Mouse (Mus musculus) lung, embryonic 15.5 days (tissue): ENCODE measurements at regions not wholly inside any gene's neighbourhood (a gene's known extent, or its start where the extent isn't known, plus 50 kb on each side); places are given as distances from the start of the nearest gene placed in this dataset.

Source experiments
- ATAC-seq: fragments of 200-750 bp; cut with Nextera tagmentation; 2 replicates; pipeline ENCODE4 v1.8.0; 2017; ENCODE audit warnings: moderate number of reproducible peaks, borderline replicate concordance; ENCODE audit not compliant: low FRiP score, low TSS enrichment; ENCODE audit errors: extremely low read depth
- H3K27ac ChIP-seq: fragments of 300-500 bp; sonication (generic); 2 replicates; pipeline ENCODE4 v1.5.1; 2015; ENCODE audit warnings: moderate library complexity, mild to moderate bottlenecking, inconsistent platforms
- H3K27me3 ChIP-seq: fragments of 300-500 bp; sonication (generic); 2 replicates; pipeline ENCODE4 v1.6.1; 2015; ENCODE audit warnings: inconsistent platforms
- H3K36me3 ChIP-seq: fragments of 300-500 bp; sonication (generic); 2 replicates; pipeline ENCODE4 v1.6.1; 2015; ENCODE audit warnings: inconsistent platforms
- H3K4me1 ChIP-seq: fragments of 300-500 bp; sonication (generic); 2 replicates; pipeline ENCODE4 v1.6.1; 2015; ENCODE audit warnings: inconsistent platforms
- H3K4me2 ChIP-seq: fragments of 300-500 bp; sonication (generic); 2 replicates; pipeline ENCODE4 v1.6.1; 2015; ENCODE audit warnings: inconsistent platforms, mild to moderate bottlenecking, moderate library complexity
- H3K4me3 ChIP-seq: fragments of 300-500 bp; sonication (generic); 2 replicates; pipeline ENCODE4 v1.5.1; 2015; ENCODE audit warnings: mild to moderate bottlenecking, inconsistent platforms
- H3K9ac ChIP-seq: fragments of 300-500 bp; sonication (generic); 2 replicates; pipeline ENCODE4 v1.6.1; 2015; ENCODE audit warnings: inconsistent platforms
- H3K9me3 ChIP-seq: fragments of 300-500 bp; sonication (generic); 2 replicates; pipeline ENCODE4 v1.6.1; 2016; ENCODE audit warnings: inconsistent platforms
- WGBS: fragments of 180-500 bp; shearing (Covaris S2); methylation state at CpG from one replicate; pipeline ENCODE4 v1.1.7; 2015; 5-methylcytosine and 5-hydroxymethylcytosine counted together

- Histone ChIP-seq H3K4me1 (no peaks in the 10 kb centered on the region), H3K9ac (no peak overlapping the region), H3K4me3 (no peak overlapping the region), H3K27me3 (no peaks in the 10 kb centered on the region), H3K36me3 (no peaks in the 10 kb centered on the region), H3K4me2 (no peak overlapping the region), H3K27ac (no peak overlapping the region), H3K9me3 (no peaks in the 10 kb centered on the region)
- no peak for ATAC-seq
- 74% methylated on average over 2 of the region's 2 CpGs for whole genome bisulfite sequencing
Measured at GRCm38 (mm10) chr3:154440899-154441298, 110.4 kb upstream of the Lhx8 start.

- ATAC-seq = no peak
- no peaks in the 10 kb centered on the region for H3K27me3 ChIP-seq
- no peaks in the 10 kb centered on the region for H3K36me3 ChIP-seq
- WGBS = 87% methylated on average over 7 of the region's 7 CpGs
- H3K9me3 ChIP-seq = no peaks in the 10 kb centered on the region
- H3K4me1 ChIP-seq = no peaks in the 10 kb centered on the region
- H3K4me3 ChIP-seq = no peak overlapping the region
- H3K4me2 ChIP-seq = no peak overlapping the region
- no peak overlapping the region for H3K9ac ChIP-seq
- H3K27ac ChIP-seq = no peak overlapping the region
Measured at GRCm38 (mm10) chr3:154430856-154431255, 100.4 kb upstream of the Lhx8 start.

DNA sequence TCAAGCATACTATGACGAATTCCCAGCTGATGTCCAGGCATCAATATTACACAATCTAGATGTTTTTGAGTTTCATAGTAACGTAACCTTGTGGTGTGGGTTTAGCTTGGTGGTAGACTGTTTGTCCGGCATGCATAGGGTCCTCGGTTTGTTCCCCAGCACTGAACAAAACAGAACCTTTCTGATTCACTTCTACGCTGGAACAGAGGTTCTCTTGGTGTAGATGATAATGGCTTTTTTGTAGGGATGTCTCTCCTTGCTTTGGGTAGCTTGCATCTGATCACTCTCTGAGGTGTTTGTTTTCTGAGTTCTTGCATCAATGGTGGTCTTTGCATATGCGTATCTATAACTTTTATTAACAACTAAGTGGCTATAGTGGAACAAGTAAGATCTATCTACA lies 99.2 kb upstream of the Lhx8 start:
- Histone ChIP-seq H3K27ac (no peak overlapping the region), H3K4me3 (no peak overlapping the region), H3K27me3 (no peaks in the 10 kb centered on the region), H3K9me3 (no peaks in the 10 kb centered on the region), H3K4me2 (no peak overlapping the region), H3K9ac (no peak overlapping the region), H3K36me3 (no peaks in the 10 kb centered on the region), H3K4me1 (no peaks in the 10 kb centered on the region)
- ATAC-seq = no peak
- 88% methylated on average over 6 of the region's 6 CpGs for WGBS

DNA sequence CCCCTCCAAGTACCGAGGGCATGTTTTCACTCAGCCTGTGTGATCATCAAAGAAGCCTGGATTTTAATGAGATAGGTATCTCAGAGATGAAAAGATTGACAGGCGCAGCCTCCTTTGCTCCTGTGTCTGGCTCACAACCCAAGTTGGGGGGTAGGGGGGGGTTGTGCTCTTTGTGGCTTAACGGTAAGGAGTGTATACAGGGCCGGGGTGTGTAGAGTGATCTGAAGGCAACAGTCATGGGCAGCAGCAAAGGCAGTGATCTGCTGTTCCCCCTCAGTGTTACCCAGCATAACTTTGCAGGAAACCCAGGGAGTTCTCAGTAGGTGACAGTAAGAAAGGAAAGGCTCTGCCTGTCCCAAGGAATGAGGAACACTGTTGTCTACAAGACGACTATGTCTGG lies 94.1 kb upstream of the Lhx8 start:
- no peaks in the 10 kb centered on the region for H3K36me3 ChIP-seq
- ATAC-seq = no peak
- 72% methylated on average over 5 of the region's 5 CpGs for WGBS

DNA sequence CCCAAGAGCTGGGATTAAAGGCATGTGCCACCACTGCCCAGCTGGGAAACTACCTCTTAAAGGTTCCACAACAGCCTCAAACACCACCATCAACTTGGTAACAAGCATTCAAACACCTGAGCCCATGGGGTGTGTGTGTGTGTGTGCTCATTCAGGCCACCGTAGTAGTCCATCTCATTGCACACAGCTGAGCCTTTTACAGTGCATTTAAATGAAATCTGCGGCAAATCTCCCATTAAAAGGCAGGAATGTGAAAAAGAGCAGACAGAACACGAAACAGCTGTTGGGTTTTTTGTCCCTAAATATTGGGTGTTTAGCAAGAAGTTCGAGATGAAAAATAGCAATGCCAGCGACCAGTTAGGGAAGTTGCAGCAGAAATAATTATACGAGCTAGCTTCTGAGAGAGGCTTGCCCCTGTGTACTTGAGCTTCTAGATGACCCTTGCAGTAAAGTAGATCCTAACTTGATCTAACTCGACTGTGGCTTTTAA lies 91.0 kb upstream of the Lhx8 start:
- 63% methylated on average over 7 of the region's 7 CpGs for WGBS
- H3K4me2 ChIP-seq = no peak overlapping the region
- H3K9ac ChIP-seq = no peak overlapping the region
- H3K27me3 ChIP-seq = no peaks in the 10 kb centered on the region
- no peak overlapping the region for H3K27ac ChIP-seq
- no peak overlapping the region for H3K4me3 ChIP-seq
- H3K9me3 ChIP-seq = no peaks in the 10 kb centered on the region
- H3K4me1 ChIP-seq = no peaks in the 10 kb centered on the region
- H3K36me3 ChIP-seq = no peaks in the 10 kb centered on the region
- no peak for ATAC-seq

More for the DNA sequence above, 94.1 kb upstream of the Lhx8 start:
- no peak overlapping the region for H3K9ac ChIP-seq
- no peak overlapping the region for H3K27ac ChIP-seq
- H3K4me2 ChIP-seq = no peak overlapping the region
- no peaks in the 10 kb centered on the region for H3K9me3 ChIP-seq
- H3K4me1 ChIP-seq = no peaks in the 10 kb centered on the region
- H3K4me3 ChIP-seq = no peak overlapping the region
- H3K27me3 ChIP-seq = no peaks in the 10 kb centered on the region

GRCm38 (mm10) chr3:154418177-154418832 lies 87.8 kb upstream of the Lhx8 start:
- no peaks in the 10 kb centered on the region for H3K9me3 ChIP-seq
- 51% methylated on average over 4 of the region's 4 CpGs for WGBS

GRCm38 (mm10) chr3:154414358-154414757 lies 83.9 kb upstream of the Lhx8 start:
- ATAC-seq = no peak

More at GRCm38 (mm10) chr3:154418177-154418832, 87.8 kb upstream of the Lhx8 start:
- no peak overlapping the region for H3K4me3 ChIP-seq
- ATAC-seq = peak; percentile 83
- no peak overlapping the region for H3K9ac ChIP-seq
- H3K36me3 ChIP-seq = no peaks in the 10 kb centered on the region
- H3K4me2 ChIP-seq = no peak overlapping the region
- no peak overlapping the region for H3K27ac ChIP-seq
- H3K27me3 ChIP-seq = no peaks in the 10 kb centered on the region
- no peaks in the 10 kb centered on the region for H3K4me1 ChIP-seq

DNA sequence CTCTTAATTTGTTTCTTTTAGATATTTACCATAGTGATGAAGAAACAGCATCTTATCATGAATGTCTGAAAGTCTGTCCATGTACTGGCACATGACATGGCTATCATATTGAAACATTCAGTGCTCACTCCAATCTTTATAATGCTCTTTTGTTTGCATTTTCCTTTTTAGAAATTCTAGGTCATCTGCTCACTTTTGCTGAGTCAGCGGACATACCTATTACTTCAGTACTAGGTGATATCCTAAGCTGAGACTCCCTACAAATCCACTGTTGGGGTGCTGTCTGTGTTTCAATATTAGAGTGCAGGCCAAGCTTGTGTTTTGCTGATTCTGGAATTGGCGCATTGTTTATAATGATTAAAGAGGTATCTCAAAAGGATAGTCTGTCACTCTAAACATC lies 79.8 kb upstream of the Lhx8 start:
- Histone ChIP-seq H3K4me1 (no peaks in the 10 kb centered on the region), H3K4me2 (no peak overlapping the region), H3K9me3 (no peaks in the 10 kb centered on the region), H3K9ac (no peak overlapping the region), H3K27me3 (no peaks in the 10 kb centered on the region), H3K4me3 (no peak overlapping the region), H3K36me3 (no peaks in the 10 kb centered on the region), H3K27ac (no peak overlapping the region)
- ATAC-seq = no peak
- WGBS = 94% methylated on average over 2 of the region's 2 CpGs

More at GRCm38 (mm10) chr3:154414358-154414757, 83.9 kb upstream of the Lhx8 start:
- Histone ChIP-seq H3K9me3 (no peaks in the 10 kb centered on the region), H3K27me3 (no peaks in the 10 kb centered on the region), H3K27ac (no peak overlapping the region), H3K4me3 (no peak overlapping the region), H3K9ac (no peak overlapping the region), H3K4me2 (no peak overlapping the region), H3K4me1 (no peaks in the 10 kb centered on the region), H3K36me3 (no peaks in the 10 kb centered on the region)
- WGBS = 72% methylated on average over 3 of the region's 3 CpGs

- no peak for ATAC-seq
- Histone ChIP-seq H3K36me3 (no peaks in the 10 kb centered on the region), H3K27me3 (no peaks in the 10 kb centered on the region), H3K27ac (no peak overlapping the region), H3K4me1 (0 out of 2 replicates have a peak, but pooled peaks cover 5% of the 10 kb centered on the region), H3K4me2 (no peak overlapping the region), H3K9me3 (no peaks in the 10 kb centered on the region), H3K9ac (no peak overlapping the region), H3K4me3 (no peak overlapping the region)
- 21% methylated on average over 4 of the region's 4 CpGs for WGBS
Measured at GRCm38 (mm10) chr3:154402081-154402480, 71.6 kb upstream of the Lhx8 start.

DNA sequence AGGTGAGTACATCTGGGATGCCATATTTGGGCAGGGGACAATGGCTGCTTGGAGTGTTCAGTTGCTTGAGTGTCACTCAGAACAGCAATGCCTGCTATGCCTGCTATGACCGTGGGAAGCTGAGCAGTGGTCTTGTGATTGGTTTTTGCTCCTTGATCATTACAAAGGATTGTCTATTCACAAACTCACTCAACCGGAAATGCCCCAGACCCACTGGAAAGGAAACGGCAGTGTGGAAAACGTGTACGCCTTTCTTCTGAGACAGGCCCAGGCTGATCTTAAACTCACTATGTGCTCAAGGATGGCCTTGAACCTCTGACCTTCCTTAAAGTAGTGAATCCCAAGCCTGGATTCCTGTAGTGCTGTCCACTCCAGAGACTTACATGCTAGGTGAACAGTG lies 63.2 kb upstream of the Lhx8 start:
- Histone ChIP-seq H3K9me3 (no peaks in the 10 kb centered on the region), H3K27me3 (no peaks in the 10 kb centered on the region), H3K4me3 (no peak overlapping the region), H3K27ac (no peak overlapping the region), H3K36me3 (no peaks in the 10 kb centered on the region), H3K9ac (no peak overlapping the region), H3K4me2 (no peak overlapping the region), H3K4me1 (no peaks in the 10 kb centered on the region)
- WGBS = 70% methylated on average over 5 of the region's 5 CpGs
- ATAC-seq = no peak

GRCm38 (mm10) chr3:154391629-154392028 lies 61.2 kb upstream of the Lhx8 start:
- no peak for ATAC-seq
- Histone ChIP-seq H3K27me3 (no peaks in the 10 kb centered on the region), H3K9me3 (no peaks in the 10 kb centered on the region), H3K36me3 (no peaks in the 10 kb centered on the region), H3K4me2 (no peak overlapping the region), H3K4me3 (no peak overlapping the region), H3K9ac (no peak overlapping the region), H3K27ac (no peak overlapping the region), H3K4me1 (no peaks in the 10 kb centered on the region)
- WGBS = 65% methylated on average over 3 of the region's 3 CpGs

GRCm38 (mm10) chr3:154388656-154389055 lies 58.2 kb upstream of the Lhx8 start:
- 72% methylated on average over 5 of the region's 5 CpGs for WGBS
- no peak overlapping the region for H3K9ac ChIP-seq

GRCm38 (mm10) chr3:154387271-154387670 lies 56.8 kb upstream of the Lhx8 start:
- no peak for ATAC-seq
- Histone ChIP-seq H3K27me3 (no peaks in the 10 kb centered on the region), H3K27ac (no peak overlapping the region), H3K4me2 (no peak overlapping the region), H3K4me1 (no peaks in the 10 kb centered on the region), H3K4me3 (no peak overlapping the region), H3K9ac (no peak overlapping the region), H3K36me3 (no peaks in the 10 kb centered on the region), H3K9me3 (no peaks in the 10 kb centered on the region)
- 57% methylated on average over 1 of the region's 1 CpGs for WGBS

More at GRCm38 (mm10) chr3:154388656-154389055, 58.2 kb upstream of the Lhx8 start:
- H3K4me2 ChIP-seq = no peak overlapping the region
- H3K27me3 ChIP-seq = no peaks in the 10 kb centered on the region
- no peaks in the 10 kb centered on the region for H3K4me1 ChIP-seq
- no peak overlapping the region for H3K27ac ChIP-seq
- no peak overlapping the region for H3K4me3 ChIP-seq
- H3K9me3 ChIP-seq = no peaks in the 10 kb centered on the region
- H3K36me3 ChIP-seq = no peaks in the 10 kb centered on the region
- ATAC-seq = no peak
